ENCODE assay signal across 8 mouse cellular contexts in the genomic region with DNA sequence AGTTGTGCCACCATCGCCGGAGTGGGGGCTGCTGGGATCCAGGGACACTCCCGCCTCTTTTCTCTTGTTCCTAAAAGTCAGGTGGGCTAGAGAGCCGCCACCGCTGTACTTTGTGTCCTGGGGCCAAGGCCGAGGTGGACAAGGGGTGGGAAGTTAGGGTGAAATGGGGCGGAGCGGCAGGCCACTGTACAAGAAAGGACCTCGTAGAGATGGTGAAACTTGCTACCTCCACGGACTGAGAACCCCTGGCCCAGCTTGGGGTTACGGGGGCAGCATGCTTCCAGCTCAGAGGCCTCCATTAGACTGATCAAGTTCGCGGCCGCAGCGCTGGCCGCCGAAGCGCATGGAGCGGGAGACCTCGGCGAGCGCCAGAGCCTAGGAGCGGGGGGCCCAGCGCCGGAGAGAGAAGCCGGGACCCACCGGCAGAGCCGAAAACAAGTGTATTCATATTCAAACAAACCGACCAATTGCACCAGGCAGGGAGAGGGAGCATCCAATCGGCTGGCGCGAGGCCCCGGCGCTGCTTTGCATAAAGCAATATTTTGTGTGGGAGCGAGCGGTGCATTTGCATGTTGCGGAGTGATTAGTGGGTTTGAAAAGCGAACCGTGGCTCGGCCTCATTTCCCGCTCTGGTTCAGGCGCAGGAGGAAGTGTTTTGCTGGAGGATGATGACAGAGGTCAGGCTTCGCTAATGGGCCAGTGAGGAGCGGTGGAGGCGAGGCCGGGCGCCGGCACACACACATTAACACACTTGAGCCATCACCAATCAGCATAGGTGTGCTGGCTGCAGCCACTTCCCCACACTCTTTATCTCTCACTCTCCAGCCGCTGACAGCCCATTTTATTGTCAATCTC. TPM values are rescaled to one million over a fixed set of nuclear protein-coding genes. Genes with fewer than 3 reads are reported as not detected.
DNase-seq lines count a peak whose midpoint lies in the region; ATAC-seq and TF ChIP-seq lines count a peak whose summit lies in the region.

No protein-coding gene starts in this region.

- no peak overlapping the region for H3K27ac ChIP-seq in bone marrow macrophage, adult 2 months (ENCODE audit: insufficient read depth, low read depth, low read length)
- no peak overlapping the region for H3K27ac ChIP-seq in embryonic facial prominence, embryonic 15.5 days (replicated peaks)
- H3K27ac ChIP-seq in lung, embryonic 15.5 days, result no peak overlapping the region

- H3K4me2 ChIP-seq in embryonic facial prominence, embryonic 15.5 days (replicated peaks), result peak overlapping the region; percentile 58
- H3K4me2 ChIP-seq in lung, embryonic 15.5 days, result peak overlapping the region; percentile 44

- DNase-seq in ES-CJ7 (ENCODE audit: low read depth, low spot score), result peak; percentile 80
- DNase-seq in heart, postnatal 14 days, result peak; percentile 44 to 45
- peak; percentile 84 for DNase-seq in layer of hippocampus, adult 9-11 months
- DNase-seq in retina, embryonic 14.5 days (ENCODE audit: low spot score), result peak; percentile 98
- no peak for DNase-seq in T-cell, adult 2 months (ENCODE audit: low spot score)

- TF ChIP-seq CTCF in bone marrow macrophage, adult 2 months (IDR thresholded peaks at IDR 0.05; ENCODE audit: low read depth, low read length), result no peak

- peaks cover 15% of the 10 kb centered on the region for H3K4me1 ChIP-seq in bone marrow macrophage, adult 2 months (ENCODE audit: control insufficient read depth, insufficient read depth, low read length)
- H3K4me1 ChIP-seq in embryonic facial prominence, embryonic 15.5 days, result peaks cover 39% of the 10 kb centered on the region
- H3K4me1 ChIP-seq in lung, embryonic 15.5 days, result peaks cover 32% of the 10 kb centered on the region

- WGBS in embryonic facial prominence, embryonic 15.5 days, result under 1% methylated on average over 49 of the region's 49 CpGs
- WGBS in lung, embryonic 15.5 days, result under 1% methylated on average over 49 of the region's 49 CpGs

- peak overlapping the region; percentile 52 for H3K4me3 ChIP-seq in bone marrow macrophage, adult 2 months (ENCODE audit: insufficient read depth, low read length)
- peak overlapping the region; percentile 35 for H3K4me3 ChIP-seq in embryonic facial prominence, embryonic 15.5 days (replicated peaks)
- H3K4me3 ChIP-seq in lung, embryonic 15.5 days, result peak overlapping the region; percentile 22

- no peaks in the 10 kb centered on the region for H3K36me3 ChIP-seq in embryonic facial prominence, embryonic 15.5 days
- H3K36me3 ChIP-seq in lung, embryonic 15.5 days, result no peaks in the 10 kb centered on the region

- no peak overlapping the region for H3K9ac ChIP-seq in embryonic facial prominence, embryonic 15.5 days
- H3K9ac ChIP-seq in lung, embryonic 15.5 days, result no peak overlapping the region

- H3K9me3 ChIP-seq in embryonic facial prominence, embryonic 15.5 days (replicated peaks), result no peaks in the 10 kb centered on the region
- no peaks in the 10 kb centered on the region for H3K9me3 ChIP-seq in lung, embryonic 15.5 days

- ATAC-seq in embryonic facial prominence, embryonic 15.5 days (ENCODE audit: insufficient number of reproducible peaks, low FRiP score, low TSS enrichment, low read depth), result peak; percentile 66
- ATAC-seq in lung, embryonic 15.5 days (ENCODE audit: borderline replicate concordance, extremely low read depth, low FRiP score, low TSS enrichment), result peak; percentile 37; the same call in 1 of the 2 replicates

- TF ChIP-seq POLR2A in bone marrow macrophage, adult 2 months (IDR thresholded peaks at IDR 0.05; ENCODE audit: borderline replicate concordance, low read depth, low read length), result no peak

- H3K27me3 ChIP-seq in embryonic facial prominence, embryonic 15.5 days, result peaks cover 97% of the 10 kb centered on the region
- H3K27me3 ChIP-seq in lung, embryonic 15.5 days, result peaks cover 100% of the 10 kb centered on the region

- intact Hi-C loops in heart, postnatal 14 days (cut with DNase I), result loop anchor here (5.0 kb wide), 2 partner anchors 232 to 548 kb away; partner anchors contain the start of gene Wt1

RNA-seq across cellular contexts. Expression of gene Pax6, which starts 6.4 kb away (rescaled TPM):
- not detected in 2 replicates for polyA plus RNA-seq in bone marrow macrophage, adult 2 months (2012; ENCODE audit: insufficient read depth, insufficient read length, missing spikeins)
- 2.2 and 2.7 TPM in 2 replicates for polyA plus RNA-seq in embryonic facial prominence, embryonic 15.5 days (2015; fragmentation: Nextera tagmentation; extraction: Ambion mirVana)
- not detected for total RNA-seq in heart, postnatal 14 days (2021)
- not detected in 2 replicates for polyA plus RNA-seq in lung, embryonic 15.5 days (2015; fragmentation: Nextera tagmentation; extraction: Ambion mirVana)
